Mouse (Mus musculus): ENCODE results near the gene H3f3a. TPM values are rescaled to one million over a fixed set of nuclear protein-coding genes. Genes with fewer than 3 reads are reported as not detected.

H3f3a gene
- 105 TPM for polyA plus RNA-seq (2015; fragmentation: Illumina TruSeq; extraction: RNeasy Lipid Tissue Mini Kit (QIAGEN cat#74804); ENCODE audit: insufficient read depth, low read depth, low replicate concordance)

GRCm38 (mm10) chr1:180813885-180814740 is at the start of gene H3f3a:
H3f3a (minus strand) TSS chr1:180813943.

GRCm38 (mm10) chr1:180850316-180851270 is 36.9 kb upstream of the H3f3a start, which contains the start of gene Sde2:
Sde2 (plus strand) TSS chr1:180851127.

Other genes starting within 250 kb of the H3f3a start
- gene Parp1, start 245.0 kb downstream of the H3f3a start, polyA plus RNA-seq (2015; fragmentation: Illumina TruSeq; extraction: RNeasy Lipid Tissue Mini Kit (QIAGEN cat#74804); ENCODE audit: insufficient read depth, low read depth, low replicate concordance), result 17.5 TPM
- gene Lin9, start 172.8 kb downstream of the H3f3a start, polyA plus RNA-seq (2015; fragmentation: Illumina TruSeq; extraction: RNeasy Lipid Tissue Mini Kit (QIAGEN cat#74804); ENCODE audit: insufficient read depth, low read depth, low replicate concordance), result 0.83 TPM
- not detected for gene Mixl1, start 116.9 kb downstream of the H3f3a start, polyA plus RNA-seq (2015; fragmentation: Illumina TruSeq; extraction: RNeasy Lipid Tissue Mini Kit (QIAGEN cat#74804); ENCODE audit: insufficient read depth, low read depth, low replicate concordance)
- gene Acbd3, start 87.9 kb downstream of the H3f3a start, polyA plus RNA-seq (2015; fragmentation: Illumina TruSeq; extraction: RNeasy Lipid Tissue Mini Kit (QIAGEN cat#74804); ENCODE audit: insufficient read depth, low read depth, low replicate concordance), result 8.7 TPM
- 2.9 TPM for gene Sde2, start 37.2 kb upstream of the H3f3a start, polyA plus RNA-seq (2015; fragmentation: Illumina TruSeq; extraction: RNeasy Lipid Tissue Mini Kit (QIAGEN cat#74804); ENCODE audit: insufficient read depth, low read depth, low replicate concordance)
- gene Lefty2, start 79.2 kb upstream of the H3f3a start, polyA plus RNA-seq (2015; fragmentation: Illumina TruSeq; extraction: RNeasy Lipid Tissue Mini Kit (QIAGEN cat#74804); ENCODE audit: insufficient read depth, low read depth, low replicate concordance), result not detected
- gene Pycr2, start 90.3 kb upstream of the H3f3a start, polyA plus RNA-seq (2015; fragmentation: Illumina TruSeq; extraction: RNeasy Lipid Tissue Mini Kit (QIAGEN cat#74804); ENCODE audit: insufficient read depth, low read depth, low replicate concordance), result 26.7 TPM
- gene Lefty1, start 121.1 kb upstream of the H3f3a start, polyA plus RNA-seq (2015; fragmentation: Illumina TruSeq; extraction: RNeasy Lipid Tissue Mini Kit (QIAGEN cat#74804); ENCODE audit: insufficient read depth, low read depth, low replicate concordance), result 1.2 TPM
- gene Tmem63a, start 128.4 kb upstream of the H3f3a start, polyA plus RNA-seq (2015; fragmentation: Illumina TruSeq; extraction: RNeasy Lipid Tissue Mini Kit (QIAGEN cat#74804); ENCODE audit: insufficient read depth, low read depth, low replicate concordance), result 25.8 TPM
- 29.9 TPM for gene Ephx1, start 207.0 kb upstream of the H3f3a start, polyA plus RNA-seq (2015; fragmentation: Illumina TruSeq; extraction: RNeasy Lipid Tissue Mini Kit (QIAGEN cat#74804); ENCODE audit: insufficient read depth, low read depth, low replicate concordance)
- not detected for gene 9130409I23Rik, start 237.3 kb upstream of the H3f3a start, polyA plus RNA-seq (2015; fragmentation: Illumina TruSeq; extraction: RNeasy Lipid Tissue Mini Kit (QIAGEN cat#74804); ENCODE audit: insufficient read depth, low read depth, low replicate concordance)